Mouse (Mus musculus): ENCODE measurements at regions not wholly inside any gene's neighbourhood (a gene's known extent, or its start where the extent isn't known, plus 50 kb on each side); places are given as distances from the start of the nearest gene placed in this dataset.

GRCm38 (mm10) chr7:76099149-76099548 is 130.5 kb upstream of the Agbl1 start:
- TF ChIP-seq CTCF (IDR thresholded peaks at IDR 0.05; ENCODE audit: insufficient read depth, low read depth, low read length) (no peak), POLR2A (IDR thresholded peaks at IDR 0.05; ENCODE audit: insufficient read depth, low read depth, low read length) (no peak)

Data from olfactory bulb, adult 2 months (tissue).